Mouse (Mus musculus): ENCODE measurements around the gene Lactbl1.

DNA sequence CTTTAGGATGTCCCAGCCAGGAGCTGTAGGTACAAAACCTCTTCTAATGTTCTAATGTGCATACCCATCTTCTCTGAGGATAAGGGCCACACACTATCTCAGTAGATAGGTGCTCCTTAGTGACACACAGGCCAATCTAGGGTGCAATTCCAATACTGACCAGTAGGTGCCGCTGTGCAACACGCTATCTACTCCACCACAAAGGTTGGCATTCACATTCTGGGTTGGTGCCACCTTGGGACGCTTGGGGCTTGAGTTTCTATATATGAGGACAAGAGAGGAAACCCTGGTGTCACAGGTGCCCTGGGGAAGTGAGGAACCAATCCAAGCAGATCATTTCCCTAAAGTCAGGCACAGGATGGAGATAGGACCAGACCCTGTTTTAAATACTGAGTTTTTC, 56.1 kb downstream of the Lactbl1 start:
- TF ChIP-seq CTCF (IDR thresholded peaks at IDR 0.05; ENCODE audit: low read depth), result peak; percentile 99
- TF ChIP-seq EP300 (optimal IDR thresholded peaks at IDR 0.05), result no peak
